Mouse (Mus musculus): ENCODE results near the gene Spaca4.

GRCm38 (mm10) chr7:45725713-45726112, at the start of gene Spaca4:
- TF ChIP-seq TAL1 (IDR thresholded peaks at IDR 0.05; ENCODE audit: low read length) (no peak), GATA1 (IDR thresholded peaks at IDR 0.05; ENCODE audit: low read length) (no peak)
